Mouse (Mus musculus) ES-Bruce4 (cell line): ENCODE measurements around the gene Prss16.

Source experiments
- CTCF ChIP-seq: IDR thresholded peaks from one replicate; pipeline ENCODE4 v1.8.1; 2011; ENCODE audit warnings: low read depth, low read length
- EP300 ChIP-seq: IDR thresholded peaks from 2 replicates; pipeline ENCODE4 v1.6.1; 2011; ENCODE audit warnings: low read depth, low read length; ENCODE audit not compliant: insufficient read depth

GRCm38 (mm10) chr13:21969816-21970215, 39.7 kb downstream of the Prss16 start:
- TF ChIP-seq CTCF (no peak), EP300 (no peak)
